Mouse (Mus musculus) thymus, adult 2 months (tissue): Measurements from ENCODE around the gene Mest. TPM values are rescaled to one million over a fixed set of nuclear protein-coding genes. Genes with fewer than 3 reads are reported as not detected.
A peak's percentile ranks its signal among the peaks of the same experiment; 100 is the strongest.

Source experiments
- DNase-seq: peaks from one replicate; pipeline ENCODE4 v3.0.0; 2021
- H3K27ac ChIP-seq: fragments of 200-500 bp; 2 replicates; pipeline ENCODE4 v1.5.1; 2012; ENCODE audit warnings: low read length, control low read depth; ENCODE audit not compliant: control insufficient read depth, insufficient read depth
- H3K27me3 ChIP-seq: fragments of 200-500 bp; 2 replicates; pipeline ENCODE4 v1.6.1; 2012; ENCODE audit warnings: mild to moderate bottlenecking, low read length, moderate library complexity, mixed read lengths; ENCODE audit not compliant: control insufficient read depth, insufficient read depth
- H3K36me3 ChIP-seq: fragments of 200-500 bp; 2 replicates; pipeline ENCODE4 v1.6.1; 2012; ENCODE audit warnings: mild to moderate bottlenecking, low read length, moderate library complexity; ENCODE audit not compliant: control insufficient read depth, insufficient read depth
- H3K4me1 ChIP-seq: fragments of 200-500 bp; replicated peaks from 2 replicates; pipeline ENCODE4 v1.6.1; 2012; ENCODE audit warnings: low read length; ENCODE audit not compliant: control insufficient read depth, insufficient read depth
- H3K4me3 ChIP-seq: fragments of 200-500 bp; 2 replicates; pipeline ENCODE4 v1.5.1; 2012; ENCODE audit warnings: mild to moderate bottlenecking, low read length, control low read depth, moderate library complexity; ENCODE audit not compliant: control insufficient read depth, insufficient read depth
- CTCF ChIP-seq: fragments of 200-500 bp; IDR thresholded peaks from 2 replicates; pipeline ENCODE4 v1.5.1; 2012; ENCODE audit warnings: mild to moderate bottlenecking, control low read depth, low read length, moderate library complexity, borderline replicate concordance; ENCODE audit not compliant: control insufficient read depth, poor library complexity, insufficient read depth; ENCODE audit errors: extremely low read depth
- POLR2A ChIP-seq: fragments of 200-500 bp; IDR thresholded peaks from 2 replicates; pipeline ENCODE4 v1.6.1; 2012; ENCODE audit warnings: mild to moderate bottlenecking, low read length, control low read depth, moderate library complexity; ENCODE audit not compliant: control insufficient read depth, poor library complexity, insufficient read depth; ENCODE audit errors: extremely low read depth
- WGBS: fragments of 180-500 bp; shearing (Covaris S2); methylation state at CpG from one replicate; pipeline ENCODE4 v1.1.7; 2018; 5-methylcytosine and 5-hydroxymethylcytosine counted together
- polyA plus RNA-seq: library from polyadenylated mRNA; depleted of rRNA; stranded (reverse); fragments of >200 nt; gene quantifications from 2 replicates; pipeline ENCODE4 v1.2.3, GENCODE M21; 2012

Mest gene
- polyA plus RNA-seq, 1 experiment, result 13.3 TPM

DNA sequence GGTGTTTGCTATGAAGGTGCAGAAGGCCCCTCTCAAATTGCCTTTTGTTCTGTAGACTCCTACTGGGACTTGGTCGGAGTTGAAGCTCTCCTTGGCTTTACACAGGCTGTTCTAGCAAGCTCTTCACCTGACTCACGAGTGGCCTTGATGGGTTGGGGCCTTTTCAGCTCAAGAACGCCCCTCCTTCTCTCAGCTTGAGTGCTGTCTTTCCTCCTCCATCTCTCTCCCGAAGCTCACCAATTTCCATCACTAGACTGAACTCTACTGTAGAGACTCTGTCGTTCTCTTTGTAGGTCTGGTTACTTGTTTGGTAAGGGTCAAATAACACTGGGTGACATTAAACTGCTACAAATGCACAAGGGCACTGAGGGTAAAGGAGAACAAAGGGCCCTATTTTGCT, 30.5 kb upstream of the Mest start:
- WGBS, result 71% methylated on average over 5 of the region's 5 CpGs
- peak overlapping the region; percentile 77 for H3K4me3 ChIP-seq
- no peak for DNase-seq
- no peak overlapping the region for H3K27ac ChIP-seq
- no peak for TF ChIP-seq POLR2A
- no peak for TF ChIP-seq CTCF
- peaks cover 5% of the 10 kb centered on the region for H3K4me1 ChIP-seq
- no peaks in the 10 kb centered on the region for H3K27me3 ChIP-seq
- H3K36me3 ChIP-seq, result no peaks in the 10 kb centered on the region

- no peaks in the 10 kb centered on the region for H3K27me3 ChIP-seq
- TF ChIP-seq POLR2A, result no peak
- TF ChIP-seq CTCF, result no peak
- WGBS, result under 1% methylated on average over 48 of the region's 52 CpGs
- H3K27ac ChIP-seq, result no peak within 1 kb of the TSS
- DNase-seq, result peak; percentile 93
- peaks cover 5% of the 10 kb centered on the region for H3K4me1 ChIP-seq
- no peaks in the 10 kb centered on the region for H3K36me3 ChIP-seq
- H3K4me3 ChIP-seq, result peak within 1 kb of the TSS; percentile 77
Observed at GRCm38 (mm10) chr6:30693350-30693991, 29.9 kb upstream of the Mest start, which contains the start of gene Cep41. Gene Cep41, minus strand, starts transcription at chr6:30693749.

DNA sequence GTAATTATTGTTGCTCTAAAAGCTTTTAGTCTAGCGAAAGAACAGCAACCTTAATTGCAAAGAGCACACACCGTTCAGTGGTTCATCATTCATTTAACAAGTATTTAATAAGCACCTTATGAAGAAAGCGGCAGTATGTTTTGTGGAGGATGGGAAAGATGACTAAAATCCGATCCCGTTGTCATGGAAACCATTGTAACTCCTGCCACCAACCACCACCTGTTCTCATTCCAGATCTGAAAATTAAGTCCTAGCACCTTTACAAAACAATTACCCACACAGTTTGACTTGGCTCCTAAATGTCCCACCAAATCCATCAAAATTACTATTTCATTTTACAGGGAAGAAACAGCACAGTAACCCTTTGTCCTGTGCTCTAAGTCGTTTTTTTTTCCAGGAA, 29.1 kb upstream of the Mest start:
- Histone ChIP-seq H3K36me3 (no peaks in the 10 kb centered on the region), H3K4me1 (peaks cover 5% of the 10 kb centered on the region), H3K4me3 (no peak overlapping the region), H3K27me3 (no peaks in the 10 kb centered on the region), H3K27ac (no peak overlapping the region)
- TF ChIP-seq POLR2A (no peak), CTCF (no peak)
- no peak for DNase-seq
- 62% methylated on average over 6 of the region's 6 CpGs for WGBS

DNA sequence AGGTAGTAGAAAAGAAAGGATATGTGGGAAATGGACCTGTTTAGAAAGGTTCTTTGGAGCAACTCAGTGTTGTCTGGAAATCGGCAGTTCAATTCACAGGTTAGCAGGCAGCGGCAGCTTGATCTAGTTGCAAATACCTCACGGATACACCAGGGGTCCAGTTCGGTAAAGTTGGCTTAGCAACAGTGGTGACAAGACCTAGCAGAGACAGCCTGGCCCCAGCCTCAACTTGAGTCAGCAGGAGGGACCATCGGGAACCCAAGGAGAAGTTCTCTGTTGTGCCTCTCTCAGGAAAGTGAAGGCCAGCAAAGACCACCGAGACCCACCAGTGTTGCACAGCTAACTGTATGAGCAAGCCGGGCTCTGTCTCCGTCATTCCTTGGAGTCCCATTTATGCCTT, 28.2 kb upstream of the Mest start:
- no peaks in the 10 kb centered on the region for H3K36me3 ChIP-seq
- H3K27me3 ChIP-seq, result no peaks in the 10 kb centered on the region
- peaks cover 5% of the 10 kb centered on the region for H3K4me1 ChIP-seq
- no peak overlapping the region for H3K27ac ChIP-seq
- TF ChIP-seq POLR2A, result no peak
- TF ChIP-seq CTCF, result no peak
- H3K4me3 ChIP-seq, result no peak overlapping the region
- WGBS, result 98% methylated on average over 8 of the region's 8 CpGs
- no peak for DNase-seq

DNA sequence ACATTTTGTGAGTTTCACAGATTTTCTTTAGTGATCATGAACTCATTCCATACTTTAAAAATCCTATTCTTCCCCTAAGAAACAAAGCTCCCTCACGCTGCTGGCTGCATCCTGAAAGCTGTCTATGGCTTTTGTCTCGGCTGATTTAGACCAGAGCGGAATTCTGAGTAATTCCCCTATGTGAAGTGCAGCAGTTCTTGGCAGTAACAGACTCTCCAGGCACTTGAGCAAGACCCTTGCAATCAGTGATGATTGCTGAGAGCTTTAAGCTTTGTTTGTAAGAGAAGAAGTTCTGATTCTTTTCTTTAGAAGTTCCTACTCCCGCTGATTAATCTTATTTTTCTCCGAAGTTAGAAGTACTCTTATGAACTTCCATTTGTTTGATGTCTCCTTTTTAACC, 25.9 kb upstream of the Mest start:
- Histone ChIP-seq H3K27me3 (no peaks in the 10 kb centered on the region), H3K27ac (no peak overlapping the region), H3K4me3 (no peak overlapping the region), H3K36me3 (no peaks in the 10 kb centered on the region), H3K4me1 (peaks cover 5% of the 10 kb centered on the region)
- no peak for TF ChIP-seq POLR2A
- WGBS, result 89% methylated on average over 5 of the region's 5 CpGs
- no peak for DNase-seq

GRCm38 (mm10) chr6:30698036-30698435, 25.3 kb upstream of the Mest start:
- WGBS, result 94% methylated on average over 4 of the region's 4 CpGs
- Histone ChIP-seq H3K4me1 (0 out of 2 replicates have a peak, but pooled peaks cover under 1% of the 10 kb centered on the region), H3K27ac (no peak overlapping the region), H3K4me3 (no peak overlapping the region), H3K27me3 (no peaks in the 10 kb centered on the region), H3K36me3 (no peaks in the 10 kb centered on the region)
- no peak for TF ChIP-seq POLR2A
- TF ChIP-seq CTCF, result no peak
- DNase-seq, result no peak

DNA sequence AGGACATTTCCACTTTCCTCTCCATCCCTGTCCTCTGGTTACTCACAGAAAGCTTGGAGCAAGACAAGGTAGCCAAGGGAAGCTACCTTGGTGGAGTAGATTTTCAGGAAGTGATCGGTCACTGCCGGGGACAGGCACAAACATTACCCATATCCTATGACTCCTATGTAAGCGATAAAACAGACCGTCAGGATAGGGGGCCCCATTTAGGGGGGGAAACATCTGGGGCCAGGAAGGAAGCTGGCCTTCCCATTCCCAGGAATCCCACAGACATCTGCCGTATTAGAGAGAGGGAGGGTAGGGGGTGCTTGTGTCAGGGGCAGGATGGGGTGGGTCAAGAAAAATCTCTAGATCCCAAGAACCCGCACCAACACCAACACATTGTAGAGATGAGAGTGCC, 23.2 kb upstream of the Mest start:
- Histone ChIP-seq H3K4me3 (no peak overlapping the region), H3K27me3 (no peaks in the 10 kb centered on the region), H3K27ac (no peak overlapping the region), H3K36me3 (no peaks in the 10 kb centered on the region), H3K4me1 (no peaks in the 10 kb centered on the region)
- WGBS, result 28% methylated on average over 6 of the region's 6 CpGs
- no peak for DNase-seq
- TF ChIP-seq POLR2A (no peak), CTCF (no peak)
